Mouse (Mus musculus) testis, adult 2 months (tissue): ENCODE measurements at regions not wholly inside any gene's neighbourhood (a gene's known extent, or its start where the extent isn't known, plus 50 kb on each side); places are given as distances from the start of the nearest gene placed in this dataset.

Experiments used
- H3K27ac ChIP-seq: fragments of 200-500 bp; 2 replicates; pipeline ENCODE4 v1.5.1; 2012; ENCODE audit warnings: low read depth, low read length; ENCODE audit not compliant: control insufficient read depth, insufficient read depth
- H3K27me3 ChIP-seq: fragments of 200-500 bp; 2 replicates; pipeline ENCODE4 v1.6.1; 2012; ENCODE audit warnings: mild to moderate bottlenecking, low read length, moderate library complexity; ENCODE audit not compliant: control insufficient read depth, insufficient read depth
- H3K36me3 ChIP-seq: fragments of 200-500 bp; 2 replicates; pipeline ENCODE4 v1.6.1; 2012; ENCODE audit warnings: mild to moderate bottlenecking, low read length; ENCODE audit not compliant: control insufficient read depth, insufficient read depth
- H3K4me1 ChIP-seq: fragments of 200-500 bp; 2 replicates; pipeline ENCODE4 v1.6.1; 2012; ENCODE audit warnings: low read length; ENCODE audit not compliant: control insufficient read depth, insufficient read depth
- H3K4me3 ChIP-seq: fragments of 200-500 bp; 2 replicates; pipeline ENCODE4 v1.5.1; 2012; ENCODE audit warnings: low read depth, mild to moderate bottlenecking, low read length, moderate library complexity, mixed read lengths; ENCODE audit not compliant: control insufficient read depth
- CTCF ChIP-seq: fragments of 200-500 bp; IDR thresholded peaks from 2 replicates; pipeline ENCODE4 v1.5.1; 2012; ENCODE audit warnings: low read depth, mild to moderate bottlenecking, inconsistent platforms, low read length, moderate library complexity; ENCODE audit not compliant: control insufficient read depth, insufficient read depth, insufficient replicate concordance
- POLR2A ChIP-seq: fragments of 200-500 bp; IDR thresholded peaks from 2 replicates; pipeline ENCODE4 v1.6.1; 2012; ENCODE audit warnings: low read depth, mild to moderate bottlenecking, inconsistent platforms, low read length, moderate library complexity; ENCODE audit not compliant: control insufficient read depth

DNA sequence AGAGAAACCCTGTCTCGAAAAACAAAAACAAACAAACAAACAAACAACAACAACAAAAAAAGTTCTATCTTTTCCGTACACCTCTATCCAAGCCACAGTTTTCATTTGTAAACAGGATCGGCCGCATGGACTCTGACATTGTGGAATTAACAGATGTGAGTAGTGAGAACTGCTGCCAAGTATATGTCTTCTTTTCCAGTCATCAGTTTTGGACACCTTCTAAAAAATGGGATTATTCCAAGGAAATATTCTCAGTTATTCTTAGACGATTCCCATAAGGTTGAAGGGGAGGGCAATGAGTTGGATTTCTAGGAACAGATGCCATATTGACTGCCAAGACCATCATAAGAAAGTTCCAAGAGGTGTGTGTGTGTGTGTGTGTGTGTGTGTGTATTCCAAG is 891.2 kb upstream of the Lrrc6 start:
- TF ChIP-seq CTCF, result no peak
- TF ChIP-seq POLR2A, result no peak
- no peaks in the 10 kb centered on the region for H3K27me3 ChIP-seq
- H3K36me3 ChIP-seq, result no peaks in the 10 kb centered on the region
- no peak overlapping the region for H3K4me3 ChIP-seq
- no peak overlapping the region for H3K27ac ChIP-seq
- H3K4me1 ChIP-seq, result no peaks in the 10 kb centered on the region

GRCm38 (mm10) chr15:67388514-67388913 is 887.8 kb upstream of the Lrrc6 start:
- no peak overlapping the region for H3K27ac ChIP-seq
- H3K4me3 ChIP-seq, result no peak overlapping the region
- H3K27me3 ChIP-seq, result no peaks in the 10 kb centered on the region
- H3K36me3 ChIP-seq, result no peaks in the 10 kb centered on the region
- no peak for TF ChIP-seq CTCF
- no peaks in the 10 kb centered on the region for H3K4me1 ChIP-seq

DNA sequence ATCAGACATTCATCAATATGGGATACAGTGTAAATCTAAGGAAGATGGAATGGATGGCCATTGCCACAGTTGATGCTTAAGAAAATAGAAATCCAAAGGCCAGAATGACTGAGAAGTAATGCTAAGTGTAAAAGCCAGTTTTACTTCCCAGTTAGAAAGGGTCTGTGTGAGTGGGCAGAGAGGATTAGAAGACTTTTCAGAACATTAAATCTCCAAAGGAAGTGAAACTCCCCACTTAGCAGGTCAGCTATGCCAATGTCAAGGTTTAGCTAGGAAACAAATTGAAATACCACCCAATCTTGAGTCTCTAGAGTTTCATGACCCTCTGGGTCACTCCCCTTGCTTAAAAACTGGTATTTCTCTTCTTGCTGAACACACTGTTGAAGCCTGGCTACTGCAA is 886.2 kb upstream of the Lrrc6 start:
- no peaks in the 10 kb centered on the region for H3K27me3 ChIP-seq
- no peak overlapping the region for H3K4me3 ChIP-seq
- no peaks in the 10 kb centered on the region for H3K36me3 ChIP-seq
- TF ChIP-seq POLR2A (no peak), CTCF (no peak)
- H3K27ac ChIP-seq, result no peak overlapping the region
- no peaks in the 10 kb centered on the region for H3K4me1 ChIP-seq

- Histone ChIP-seq H3K4me1 (no peaks in the 10 kb centered on the region), H3K27ac (no peak overlapping the region), H3K36me3 (no peaks in the 10 kb centered on the region), H3K4me3 (no peak overlapping the region), H3K27me3 (no peaks in the 10 kb centered on the region)
- TF ChIP-seq POLR2A (no peak), CTCF (no peak)
Observed at GRCm38 (mm10) chr15:67373599-67373998, 872.9 kb upstream of the Lrrc6 start.

DNA sequence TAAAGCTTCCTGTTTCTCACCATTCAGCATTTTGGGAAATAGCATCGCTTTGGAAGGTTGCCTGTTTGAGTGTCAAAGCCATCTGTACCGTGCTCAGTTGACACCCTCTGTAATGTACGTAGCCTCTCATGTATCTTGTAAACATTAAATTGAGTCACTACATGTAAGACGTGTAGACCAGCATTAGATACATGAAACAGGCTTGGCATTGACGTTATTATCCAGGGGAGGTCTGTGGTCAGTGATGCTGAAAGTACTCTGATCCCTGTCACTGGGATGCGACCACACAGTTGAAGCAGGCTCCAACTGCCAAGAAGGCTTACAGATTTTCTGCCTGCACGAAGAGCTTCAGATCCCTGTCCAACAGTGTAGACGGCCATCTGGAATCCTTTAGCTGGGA is 872.3 kb upstream of the Lrrc6 start:
- Histone ChIP-seq H3K27ac (no peak overlapping the region), H3K4me1 (no peaks in the 10 kb centered on the region)

GRCm38 (mm10) chr15:67364099-67364756 is 863.5 kb upstream of the Lrrc6 start:
- TF ChIP-seq POLR2A (no peak), CTCF (no peak)
- Histone ChIP-seq H3K36me3 (no peaks in the 10 kb centered on the region), H3K27ac (no peak overlapping the region), H3K27me3 (no peaks in the 10 kb centered on the region), H3K4me3 (no peak overlapping the region), H3K4me1 (no peaks in the 10 kb centered on the region)

More for the DNA sequence above, 872.3 kb upstream of the Lrrc6 start:
- TF ChIP-seq CTCF (no peak), POLR2A (no peak)
- H3K27me3 ChIP-seq, result no peaks in the 10 kb centered on the region
- no peak overlapping the region for H3K4me3 ChIP-seq
- no peaks in the 10 kb centered on the region for H3K36me3 ChIP-seq

DNA sequence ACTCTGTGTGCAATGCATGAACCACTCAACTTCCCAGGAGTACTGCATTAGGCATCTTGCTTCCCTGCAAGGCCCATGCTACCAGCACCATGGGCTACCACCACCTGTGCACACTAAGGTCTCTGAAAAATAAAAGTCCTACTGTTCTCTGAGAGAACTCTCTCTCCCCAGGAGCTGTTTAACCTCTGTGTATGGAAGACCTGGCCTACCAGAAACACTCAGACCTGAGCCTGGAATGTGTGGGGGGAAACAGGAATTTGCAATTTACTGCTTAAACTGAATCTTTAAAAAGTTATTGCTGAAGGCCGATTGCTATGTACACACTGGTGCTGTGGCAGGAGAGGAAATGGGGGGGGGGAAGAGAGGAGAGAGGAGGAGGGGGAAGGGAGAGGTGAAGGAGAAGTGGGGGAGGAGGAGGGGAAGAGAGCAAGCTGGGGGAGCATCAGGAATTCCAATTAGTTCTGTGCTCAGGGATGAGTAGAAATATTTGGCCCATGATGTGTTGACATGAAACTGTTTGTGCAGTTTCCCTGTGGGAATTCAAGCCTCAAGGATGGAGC is 860.4 kb upstream of the Lrrc6 start:
- Histone ChIP-seq H3K4me3 (no peak overlapping the region), H3K27ac (no peak overlapping the region), H3K36me3 (no peaks in the 10 kb centered on the region), H3K27me3 (no peaks in the 10 kb centered on the region), H3K4me1 (no peaks in the 10 kb centered on the region)
- TF ChIP-seq POLR2A (no peak), CTCF (no peak)
